Mouse (Mus musculus) layer of hippocampus, adult 9-10 months (tissue): ENCODE results near the gene Cfap206.

Experiments
- DNase-seq: peaks from one replicate; pipeline ENCODE4 v3.0.0; 2022; ENCODE audit warnings: low spot score

The Cfap206 gene

GRCm38 (mm10) chr4:34667923-34668322 lies 62.1 kb downstream of the Cfap206 start:
- DNase-seq = no peak

GRCm38 (mm10) chr4:34661927-34662326 lies 68.1 kb downstream of the Cfap206 start:
- DNase-seq = no peak

GRCm38 (mm10) chr4:34661514-34661913 lies 68.5 kb downstream of the Cfap206 start:
- DNase-seq = no peak

GRCm38 (mm10) chr4:34659012-34659411 lies 71.0 kb downstream of the Cfap206 start:
- no peak for DNase-seq

- no peak for DNase-seq
These were observed 73.9 kb downstream of the Cfap206 start for GRCm38 (mm10) chr4:34656101-34656500.

GRCm38 (mm10) chr4:34653179-34653578 lies 76.8 kb downstream of the Cfap206 start:
- no peak for DNase-seq

- no peak for DNase-seq
These were observed 85.2 kb downstream of the Cfap206 start for GRCm38 (mm10) chr4:34644779-34645178.

GRCm38 (mm10) chr4:34640731-34641130 lies 89.3 kb downstream of the Cfap206 start:
- no peak for DNase-seq

- DNase-seq = no peak
These were observed 90.2 kb downstream of the Cfap206 start for GRCm38 (mm10) chr4:34639745-34640364.
